Mouse (Mus musculus) hematopoietic stem cell, adult 5-6 weeks (primary cell): ENCODE data around the gene Sorbs1. TPM values are rescaled to one million over a fixed set of nuclear protein-coding genes. Genes with fewer than 3 reads are reported as not detected.

Experiments used
- ATAC-seq, 2 experiments: fragments of 125-278 bp in 1 of 2; replicated peaks in 1 of 2; 2 replicates each; pipeline ENCODE4 v1.8.0; 2016 to 2017; ENCODE audit warnings: inconsistent platforms in 2 of 2, mild to moderate bottlenecking in 2 of 2, moderate number of reproducible peaks in 2 of 2, low read depth in 1 of 2, moderate TSS enrichment in 1 of 2; ENCODE audit not compliant: low FRiP score in 2 of 2, poor library complexity in 2 of 2, severe bottlenecking in 2 of 2, insufficient read depth in 1 of 2, low TSS enrichment in 1 of 2
- total RNA-seq: library from RNA; stranded (forward); fragments of 172-1452, 232-1000 nt; gene quantifications from 2 replicates; pipeline ENCODE4 v1.2.3, GENCODE M21; 2017

Gene Sorbs1
- total RNA-seq, 1 experiment from 2014 or later = 11.6 TPM

GRCm38 (mm10) chr19:40352006-40352405 lies 161.6 kb downstream of the Sorbs1 start:
- ATAC-seq = no peak

- ATAC-seq = no peak
Observed at GRCm38 (mm10) chr19:40350835-40351234, 162.7 kb downstream of the Sorbs1 start.

- ATAC-seq = no peak
Observed at GRCm38 (mm10) chr19:40349713-40350671, 163.6 kb downstream of the Sorbs1 start.

- no peak for ATAC-seq
Observed at GRCm38 (mm10) chr19:40349281-40349680, 164.3 kb downstream of the Sorbs1 start.

GRCm38 (mm10) chr19:40348652-40349051 lies 164.9 kb downstream of the Sorbs1 start:
- no peak for ATAC-seq

- no peak for ATAC-seq
Observed at GRCm38 (mm10) chr19:40348175-40348574, 165.4 kb downstream of the Sorbs1 start.

- no peak for ATAC-seq
Observed at GRCm38 (mm10) chr19:40346908-40347307, 166.7 kb downstream of the Sorbs1 start.

- no peak for ATAC-seq
Observed at GRCm38 (mm10) chr19:40346232-40346844, 167.2 kb downstream of the Sorbs1 start.

GRCm38 (mm10) chr19:40345684-40346083 lies 167.9 kb downstream of the Sorbs1 start:
- ATAC-seq = peak; percentile 74 to 78

GRCm38 (mm10) chr19:40343018-40343417 lies 170.6 kb downstream of the Sorbs1 start:
- peak; percentile 82 to 84 for ATAC-seq

GRCm38 (mm10) chr19:40341141-40341540 lies 172.4 kb downstream of the Sorbs1 start:
- no peak for ATAC-seq

- ATAC-seq = no peak
Observed at GRCm38 (mm10) chr19:40336694-40337093, 176.9 kb downstream of the Sorbs1 start.

- ATAC-seq = no peak
Observed at GRCm38 (mm10) chr19:40333905-40334304, 179.7 kb downstream of the Sorbs1 start.

GRCm38 (mm10) chr19:40333081-40333480 lies 180.5 kb downstream of the Sorbs1 start:
- ATAC-seq = no peak

- no peak for ATAC-seq
Observed at GRCm38 (mm10) chr19:40332303-40332702, 181.3 kb downstream of the Sorbs1 start.

- no peak for ATAC-seq
Observed at GRCm38 (mm10) chr19:40331846-40332245, 181.7 kb downstream of the Sorbs1 start.

- no peak for ATAC-seq
Observed at GRCm38 (mm10) chr19:40326126-40326525, 187.5 kb downstream of the Sorbs1 start.

- ATAC-seq = no peak
Observed at GRCm38 (mm10) chr19:40325381-40325780, 188.2 kb downstream of the Sorbs1 start.
